Mouse (Mus musculus) heart, embryonic 16.5 days (tissue): ENCODE data around the gene Abat. TPM values are rescaled to one million over a fixed set of nuclear protein-coding genes. Genes with fewer than 3 reads are reported as not detected.

ENCODE experiments used
- ATAC-seq: fragments of 200-750 bp; cut with Nextera tagmentation; replicated peaks from 2 replicates; pipeline ENCODE4 v1.8.0; 2017; ENCODE audit warnings: moderate number of reproducible peaks; ENCODE audit not compliant: insufficient read depth, low FRiP score; ENCODE audit errors: extremely low read depth
- H3K27ac ChIP-seq: fragments of 300-500 bp; sonication (generic); 2 replicates; pipeline ENCODE4 v1.5.1; 2014; ENCODE audit warnings: mild to moderate bottlenecking, low read length, control low read depth, moderate library complexity
- H3K27me3 ChIP-seq: fragments of 300-500 bp; sonication (generic); 2 replicates; pipeline ENCODE4 v1.6.1; 2014; ENCODE audit warnings: low read length, mixed read lengths; ENCODE audit not compliant: control insufficient read depth, insufficient read depth
- H3K36me3 ChIP-seq: fragments of 300-500 bp; sonication (generic); 2 replicates; pipeline ENCODE4 v1.6.1; 2014; ENCODE audit not compliant: control insufficient read depth, insufficient read depth
- H3K4me1 ChIP-seq: fragments of 300-500 bp; sonication (generic); 2 replicates; pipeline ENCODE4 v1.6.1; 2014; ENCODE audit warnings: low read length, mixed read lengths; ENCODE audit not compliant: control insufficient read depth, insufficient read depth
- H3K4me2 ChIP-seq: fragments of 300-500 bp; sonication (generic); 2 replicates; pipeline ENCODE4 v1.6.1; 2014; ENCODE audit warnings: low read depth, mild to moderate bottlenecking, control low read depth, low read length
- H3K4me3 ChIP-seq: fragments of 300-500 bp; sonication (generic); 2 replicates; pipeline ENCODE4 v1.5.1; 2014; ENCODE audit warnings: mild to moderate bottlenecking, control low read depth, low read length
- H3K9ac ChIP-seq: fragments of 300-500 bp; sonication (generic); 2 replicates; pipeline ENCODE4 v1.6.1; 2014; ENCODE audit warnings: low read length, control low read depth
- H3K9me3 ChIP-seq: fragments of 300-500 bp; sonication (generic); replicated peaks from 2 replicates; pipeline ENCODE4 v1.6.1; 2016; ENCODE audit warnings: low read length; ENCODE audit not compliant: control insufficient read depth
- WGBS: fragments of 180-500 bp; shearing (Covaris S2); extraction: QIAGEN DNeasy Blood & Tissue Kit; methylation state at CpG from one replicate; pipeline ENCODE4 v1.1.7; 2014; 5-methylcytosine and 5-hydroxymethylcytosine counted together
- polyA plus RNA-seq: library from polyadenylated mRNA; unstranded; fragments of >200 nt; fragmentation: Nextera tagmentation; extraction: Ambion mirVana; gene quantifications from 2 replicates; pipeline ENCODE4 v1.2.1, GENCODE M21; 2015

The Abat gene
- polyA plus RNA-seq, 1 experiment from 2014 or later, result 28.6 TPM

- Histone ChIP-seq H3K9me3 (no peaks in the 10 kb centered on the region), H3K4me2 (no peak overlapping the region), H3K36me3 (peaks cover 54% of the 10 kb centered on the region), H3K4me1 (no peaks in the 10 kb centered on the region), H3K9ac (no peak overlapping the region), H3K27ac (no peak overlapping the region), H3K4me3 (no peak overlapping the region), H3K27me3 (no peaks in the 10 kb centered on the region)
- 86% methylated on average over 6 of the region's 6 CpGs for WGBS
- no peak for ATAC-seq
Measured at GRCm38 (mm10) chr16:8645546-8645945, 132.3 kb downstream of the Abat start.

GRCm38 (mm10) chr16:8650007-8650406 lies 136.8 kb downstream of the Abat start:
- H3K36me3 ChIP-seq, result peaks cover 46% of the 10 kb centered on the region
- 89% methylated on average over 3 of the region's 3 CpGs for WGBS
- H3K9ac ChIP-seq, result no peak overlapping the region
- no peak overlapping the region for H3K4me2 ChIP-seq
- no peak for ATAC-seq
- H3K4me3 ChIP-seq, result no peak overlapping the region
- no peak overlapping the region for H3K27ac ChIP-seq
- H3K4me1 ChIP-seq, result no peaks in the 10 kb centered on the region
- no peaks in the 10 kb centered on the region for H3K9me3 ChIP-seq
- H3K27me3 ChIP-seq, result no peaks in the 10 kb centered on the region

GRCm38 (mm10) chr16:8655108-8655507 lies 141.9 kb downstream of the Abat start:
- Histone ChIP-seq H3K4me2 (no peak overlapping the region), H3K36me3 (peaks cover 28% of the 10 kb centered on the region), H3K27me3 (no peaks in the 10 kb centered on the region), H3K9ac (no peak overlapping the region), H3K9me3 (no peaks in the 10 kb centered on the region), H3K4me3 (no peak overlapping the region), H3K4me1 (no peaks in the 10 kb centered on the region), H3K27ac (no peak overlapping the region)
- WGBS, result 83% methylated on average over 6 of the region's 6 CpGs
- ATAC-seq, result no peak

- Histone ChIP-seq H3K4me2 (no peak overlapping the region), H3K9ac (no peak overlapping the region), H3K27me3 (no peaks in the 10 kb centered on the region), H3K4me1 (no peaks in the 10 kb centered on the region), H3K27ac (no peak overlapping the region), H3K36me3 (peaks cover 31% of the 10 kb centered on the region), H3K4me3 (no peak overlapping the region), H3K9me3 (no peaks in the 10 kb centered on the region)
- no peak for ATAC-seq
- WGBS, result 77% methylated on average over 9 of the region's 9 CpGs
Measured at GRCm38 (mm10) chr16:8655599-8655998, 142.4 kb downstream of the Abat start.

- WGBS, result 87% methylated on average over 2 of the region's 2 CpGs
- no peaks in the 10 kb centered on the region for H3K9me3 ChIP-seq
- no peak overlapping the region for H3K4me3 ChIP-seq
- H3K27me3 ChIP-seq, result no peaks in the 10 kb centered on the region
- H3K4me1 ChIP-seq, result no peaks in the 10 kb centered on the region
- peaks cover 34% of the 10 kb centered on the region for H3K36me3 ChIP-seq
- no peak for ATAC-seq
- H3K4me2 ChIP-seq, result no peak overlapping the region
- H3K9ac ChIP-seq, result no peak overlapping the region
- H3K27ac ChIP-seq, result no peak overlapping the region
Measured at GRCm38 (mm10) chr16:8656256-8656655, 143.0 kb downstream of the Abat start.

- Histone ChIP-seq H3K27me3 (no peaks in the 10 kb centered on the region), H3K27ac (no peak overlapping the region), H3K9me3 (no peaks in the 10 kb centered on the region), H3K4me1 (no peaks in the 10 kb centered on the region), H3K4me2 (no peak overlapping the region), H3K36me3 (peaks cover 27% of the 10 kb centered on the region), H3K4me3 (no peak overlapping the region), H3K9ac (no peak overlapping the region)
- no peak for ATAC-seq
- WGBS, result 79% methylated on average over 4 of the region's 4 CpGs
Measured at GRCm38 (mm10) chr16:8658349-8658748, 145.1 kb downstream of the Abat start.

GRCm38 (mm10) chr16:8658764-8659163 lies 145.5 kb downstream of the Abat start:
- Histone ChIP-seq H3K9ac (no peak overlapping the region), H3K36me3 (peaks cover 29% of the 10 kb centered on the region), H3K27me3 (no peaks in the 10 kb centered on the region), H3K4me2 (no peak overlapping the region), H3K4me3 (no peak overlapping the region), H3K4me1 (no peaks in the 10 kb centered on the region), H3K9me3 (no peaks in the 10 kb centered on the region), H3K27ac (no peak overlapping the region)
- ATAC-seq, result no peak
- 90% methylated on average over 4 of the region's 4 CpGs for WGBS

GRCm38 (mm10) chr16:8663022-8663421 lies 149.8 kb downstream of the Abat start:
- no peak for ATAC-seq
- Histone ChIP-seq H3K4me2 (no peak overlapping the region), H3K27ac (no peak overlapping the region; the same call in 1 of the 2 replicates), H3K36me3 (peaks cover 18% of the 10 kb centered on the region), H3K4me1 (peaks cover 23% of the 10 kb centered on the region), H3K4me3 (no peak overlapping the region), H3K9me3 (no peaks in the 10 kb centered on the region), H3K9ac (no peak overlapping the region), H3K27me3 (no peaks in the 10 kb centered on the region)
- 67% methylated on average over 2 of the region's 2 CpGs for WGBS

- Histone ChIP-seq H3K27me3 (no peaks in the 10 kb centered on the region), H3K9ac (no peak overlapping the region), H3K4me3 (no peak overlapping the region), H3K36me3 (peaks cover 18% of the 10 kb centered on the region), H3K4me1 (peaks cover 32% of the 10 kb centered on the region), H3K27ac (peak overlapping the region; percentile 9; the same call in 1 of the 2 replicates), H3K9me3 (no peaks in the 10 kb centered on the region), H3K4me2 (no peak overlapping the region)
- 80% methylated on average over 24 of the region's 24 CpGs for WGBS
- ATAC-seq, result no peak
Measured at GRCm38 (mm10) chr16:8663606-8664539, 150.6 kb downstream of the Abat start.
